Mouse (Mus musculus) adrenal gland, adult 10 weeks (tissue): ENCODE data around the gene Rack1. TPM values are rescaled to one million over a fixed set of nuclear protein-coding genes. Genes with fewer than 3 reads are reported as not detected.

ENCODE experiments used
- polyA plus RNA-seq: library from polyadenylated mRNA; stranded (reverse); fragments of 350-450 nt; fragmentation: Illumina TruSeq; extraction: RNeasy Lipid Tissue Mini Kit (QIAGEN cat#74804); gene quantifications from one replicate; pipeline ENCODE4 v1.2.3, GENCODE M21; 2014; ENCODE audit warnings: low read depth, low replicate concordance

The Rack1 gene
- polyA plus RNA-seq, result 110 TPM

DNA sequence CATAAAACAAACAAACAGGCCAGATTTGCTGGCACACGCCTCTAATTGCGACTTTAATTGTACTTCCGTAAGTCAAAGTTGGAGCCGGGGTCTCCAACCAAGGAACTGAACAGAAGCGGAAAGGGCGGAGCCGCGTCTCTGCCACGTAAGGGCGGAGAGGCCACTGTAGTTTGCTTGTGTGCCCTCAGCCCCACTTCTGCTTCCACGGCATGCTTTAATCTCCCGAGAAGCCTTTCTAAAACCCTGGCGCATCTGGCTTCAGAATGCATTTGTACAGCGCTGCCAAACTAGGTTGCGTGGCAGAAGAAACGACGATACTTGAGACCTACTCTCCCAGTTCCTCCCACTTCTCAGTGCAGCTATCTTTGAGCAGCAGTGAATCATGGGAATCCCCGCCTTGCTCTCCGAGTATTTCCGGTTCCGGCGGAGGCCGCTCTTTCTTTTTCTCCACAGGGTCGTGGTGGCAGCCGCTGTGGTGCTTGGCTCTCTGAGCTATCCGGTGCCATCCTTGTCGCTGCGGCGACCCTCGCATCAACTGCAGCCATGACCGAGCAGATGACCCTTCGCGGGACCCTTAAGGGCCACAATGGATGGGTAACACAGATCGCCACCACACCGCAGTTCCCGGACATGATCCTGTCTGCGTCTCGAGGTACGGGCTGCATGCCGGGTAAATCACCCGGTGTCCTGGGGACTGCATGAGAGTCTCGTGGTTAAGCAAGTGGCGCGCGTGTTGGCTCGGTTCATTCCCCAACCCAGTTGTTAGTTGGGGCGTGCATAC, at the start of gene Rack1:
TSS of gene Rack1 (plus strand) at position 412 of the 781 bp plus-strand sequence.

DNA sequence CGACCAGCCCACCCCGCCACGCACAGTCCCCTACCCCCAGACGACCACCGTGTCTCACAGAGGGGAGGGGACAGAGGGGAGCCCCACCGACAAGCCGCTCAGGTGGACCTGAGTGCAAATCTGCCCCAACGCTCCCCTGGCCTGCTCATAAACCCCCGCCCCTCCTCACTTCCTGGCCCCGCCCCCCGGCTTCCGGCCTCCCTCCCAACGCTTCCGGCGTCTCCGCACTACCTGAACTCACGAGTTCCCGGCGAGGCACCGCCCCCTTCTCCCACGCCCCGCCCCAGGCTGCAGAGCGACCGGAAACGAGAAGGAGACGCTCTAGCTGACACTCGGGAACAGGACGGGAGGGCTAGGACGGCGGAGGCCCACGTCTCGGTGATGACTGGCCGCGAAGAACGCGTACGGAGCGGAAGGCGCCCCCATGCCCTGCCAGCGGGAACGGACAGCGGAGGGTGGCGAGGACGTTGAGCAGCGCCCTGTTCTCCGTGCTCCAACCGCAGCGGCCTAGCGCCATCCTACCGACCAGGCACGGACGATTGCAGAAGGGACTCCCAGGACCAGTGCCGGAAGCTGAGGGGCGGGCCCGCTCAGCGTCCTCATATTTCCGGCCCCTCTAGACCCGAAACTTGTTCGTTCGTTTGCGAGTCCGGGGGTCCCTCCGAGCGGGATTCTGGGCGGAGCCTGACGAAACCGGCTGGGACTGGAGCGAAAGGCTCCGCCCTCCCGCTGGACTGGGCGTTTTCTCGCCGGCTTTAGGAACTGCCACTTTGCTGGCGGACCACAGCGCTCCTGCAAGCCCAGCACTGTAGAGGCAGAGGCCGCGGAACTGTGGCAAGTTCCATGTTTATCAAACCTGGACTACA, 16.9 kb downstream of the Rack1 start, which contains the start of gene Trim41:
TSS of gene Trim41 (minus strand) at position 554 of the 866 bp plus-strand sequence.

DNA sequence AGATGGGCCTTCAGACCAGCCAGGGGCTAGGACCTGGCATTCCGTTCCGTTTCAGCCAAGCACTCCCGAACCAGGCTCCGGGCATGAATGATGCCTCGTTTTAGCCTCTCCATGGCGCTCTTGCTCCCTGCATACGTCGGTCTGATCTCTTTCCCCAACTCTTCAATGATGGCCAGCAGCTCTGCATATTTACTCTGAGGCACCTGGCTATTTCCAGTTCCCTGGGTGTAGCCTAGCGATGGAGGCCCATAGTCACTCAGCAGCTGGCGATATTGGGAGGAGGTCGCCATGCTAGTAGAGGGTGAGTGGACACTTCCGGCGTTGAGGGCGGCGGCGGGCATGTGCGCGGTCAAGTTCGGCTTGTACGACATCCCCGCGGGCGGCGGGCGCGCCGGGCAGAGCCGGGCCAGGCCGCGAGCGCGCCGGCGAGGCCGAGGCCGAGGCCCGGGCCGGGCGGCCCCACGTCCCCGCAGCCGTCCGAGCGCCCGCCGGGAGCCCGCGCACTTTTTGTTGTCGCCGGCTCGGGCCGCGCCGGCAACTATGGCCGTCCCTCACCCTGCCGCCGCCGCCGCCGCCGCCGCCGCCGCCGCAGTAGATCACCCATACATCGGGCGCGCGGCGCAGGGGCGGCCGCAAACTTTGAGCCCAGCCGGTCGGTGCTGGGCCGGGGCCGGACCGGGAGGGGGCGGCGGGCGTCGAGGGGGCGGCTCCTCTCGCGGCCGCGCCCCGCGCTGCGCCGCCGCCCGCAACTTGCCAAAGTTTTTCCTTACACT, 26.0 kb downstream of the Rack1 start, which contains the start of the genes Trim7 and Gm12184:
TSS of gene Trim7 (plus strand) at position 162 of the 773 bp plus-strand sequence.
TSS of gene Gm12184 (minus strand) at position 677 of the 773 bp plus-strand sequence.

Other genes with a start within 250 kb of the Rack1 start
- gene Trim41, start 17.0 kb downstream of the Rack1 start, polyA plus RNA-seq, result 14.2 TPM
- gene Trim7, start 25.8 kb downstream of the Rack1 start, polyA plus RNA-seq, result 7.5 TPM
- 18.0 TPM for gene Gm12184, start 26.3 kb downstream of the Rack1 start, polyA plus RNA-seq
- gene Irgm1, start 71.4 kb downstream of the Rack1 start, polyA plus RNA-seq, result 80.0 TPM
- gene Gm5431, start 101.9 kb downstream of the Rack1 start, polyA plus RNA-seq, result 2.3 TPM
- gene Psme2b, start 145.9 kb downstream of the Rack1 start, polyA plus RNA-seq, result 1.6 TPM
- 1.7 TPM for gene Olfr56, start 178.6 kb downstream of the Rack1 start, polyA plus RNA-seq
- 2.4 TPM for gene 9930111J21Rik1, start 179.1 kb downstream of the Rack1 start, polyA plus RNA-seq
- gene Gm12185, start 191.9 kb downstream of the Rack1 start, polyA plus RNA-seq, result 0.82 TPM
- gene Tgtp1, start 193.8 kb downstream of the Rack1 start, polyA plus RNA-seq, result 10.1 TPM